Mouse (Mus musculus): ENCODE measurements around the gene Rab27a. TPM values are rescaled to one million over a fixed set of nuclear protein-coding genes. Genes with fewer than 3 reads are reported as not detected.
A peak's percentile ranks its signal among the peaks of the same experiment; 100 is the strongest.
"Not testable (repeated sequence)": the region's sequence is repeated elsewhere in the genome, so short reads cannot be mapped to it uniquely, and the experiment has no call there.

Rab27a gene
- total and polyA plus RNA-seq, 2 experiments from 2014 or later, result 2.7 to 6.4 TPM

DNA sequence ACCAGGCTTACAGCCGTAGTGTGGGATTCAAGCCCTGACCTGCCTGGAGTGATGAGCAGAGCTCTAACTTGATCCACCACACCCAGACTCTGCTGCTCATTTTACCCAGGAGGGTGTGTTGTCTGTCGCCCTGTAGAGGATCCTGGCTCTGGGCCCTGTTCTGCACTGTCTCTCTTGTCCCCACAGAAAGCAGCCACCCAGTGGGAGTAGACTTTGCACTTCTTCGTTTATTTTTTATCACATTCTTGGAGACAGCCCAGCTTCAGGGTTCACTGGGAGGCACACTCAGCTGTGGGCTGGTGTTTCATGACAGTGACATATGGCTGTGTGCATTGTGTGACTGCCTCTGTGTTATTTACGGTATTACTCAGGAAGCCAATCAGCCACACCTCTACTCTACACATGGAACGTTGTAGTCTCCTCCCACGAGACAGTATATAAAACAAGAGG lies 23.6 kb downstream of the Rab27a start:
- H3K27ac ChIP-seq (ENCODE audit: low read depth, low read length), result no peak overlapping the region
- WGBS, result 70% methylated on average over 6 of the region's 6 CpGs
- no peaks in the 10 kb centered on the region for H3K36me3 ChIP-seq (ENCODE audit: insufficient read depth, low read length)
- H3K9me3 ChIP-seq (ENCODE audit: low read length), result no peaks in the 10 kb centered on the region
- peaks cover 9% of the 10 kb centered on the region; the same call in 1 of the 2 replicates for H3K4me1 ChIP-seq (ENCODE audit: insufficient read depth, low read length)
- H3K4me2 ChIP-seq (ENCODE audit: low read depth, low read length, poor library complexity, severe bottlenecking), result no peak overlapping the region
- H3K27me3 ChIP-seq (ENCODE audit: insufficient read depth, low read length), result no peaks in the 10 kb centered on the region
- no peak for DNase-seq (ENCODE audit: low spot score)
- no peak; the same call in 1 of the 2 replicates for ATAC-seq (ENCODE audit: low FRiP score)
- no peak overlapping the region for H3K4me3 ChIP-seq (ENCODE audit: low read depth, low read length)
- TF ChIP-seq CTCF (IDR thresholded peaks at IDR 0.05), result no peak
- H3K9ac ChIP-seq (replicated peaks; ENCODE audit: low read length, poor library complexity, severe bottlenecking), result no peak overlapping the region

DNA sequence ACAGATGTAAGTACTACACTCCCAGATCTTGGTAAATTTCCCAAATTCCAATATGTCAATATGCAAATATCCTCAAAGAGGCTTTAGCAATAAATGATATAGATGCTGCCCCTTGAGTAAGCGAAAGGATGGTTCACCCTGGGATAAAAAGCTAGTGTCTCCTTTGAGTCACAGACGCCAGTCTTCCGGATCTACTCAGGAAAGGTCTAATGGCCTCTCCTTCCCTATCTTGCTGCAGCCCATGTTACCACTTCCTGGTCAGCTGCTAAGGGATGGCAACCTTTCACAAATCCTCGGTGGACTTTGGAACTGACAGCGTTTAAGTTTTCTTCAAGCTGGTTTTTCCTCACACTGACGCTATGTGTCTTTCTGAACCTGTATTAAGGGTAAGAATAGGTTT lies 24.0 kb downstream of the Rab27a start:
- 92% methylated on average over 6 of the region's 6 CpGs for WGBS
- Histone ChIP-seq H3K4me2 (ENCODE audit: low read depth, low read length, poor library complexity, severe bottlenecking) (no peak overlapping the region), H3K27me3 (ENCODE audit: insufficient read depth, low read length) (no peaks in the 10 kb centered on the region), H3K4me1 (ENCODE audit: insufficient read depth, low read length) (peaks cover 9% of the 10 kb centered on the region; the same call in 1 of the 2 replicates), H3K27ac (ENCODE audit: low read depth, low read length) (no peak overlapping the region), H3K36me3 (ENCODE audit: insufficient read depth, low read length) (no peaks in the 10 kb centered on the region), H3K4me3 (ENCODE audit: low read depth, low read length) (no peak overlapping the region), H3K9me3 (ENCODE audit: low read length) (no peaks in the 10 kb centered on the region), H3K9ac (replicated peaks; ENCODE audit: low read length, poor library complexity, severe bottlenecking) (no peak overlapping the region)
- ATAC-seq (ENCODE audit: low FRiP score), result no peak
- DNase-seq (ENCODE audit: low spot score), result no peak
- TF ChIP-seq CTCF (IDR thresholded peaks at IDR 0.05), result no peak

DNA sequence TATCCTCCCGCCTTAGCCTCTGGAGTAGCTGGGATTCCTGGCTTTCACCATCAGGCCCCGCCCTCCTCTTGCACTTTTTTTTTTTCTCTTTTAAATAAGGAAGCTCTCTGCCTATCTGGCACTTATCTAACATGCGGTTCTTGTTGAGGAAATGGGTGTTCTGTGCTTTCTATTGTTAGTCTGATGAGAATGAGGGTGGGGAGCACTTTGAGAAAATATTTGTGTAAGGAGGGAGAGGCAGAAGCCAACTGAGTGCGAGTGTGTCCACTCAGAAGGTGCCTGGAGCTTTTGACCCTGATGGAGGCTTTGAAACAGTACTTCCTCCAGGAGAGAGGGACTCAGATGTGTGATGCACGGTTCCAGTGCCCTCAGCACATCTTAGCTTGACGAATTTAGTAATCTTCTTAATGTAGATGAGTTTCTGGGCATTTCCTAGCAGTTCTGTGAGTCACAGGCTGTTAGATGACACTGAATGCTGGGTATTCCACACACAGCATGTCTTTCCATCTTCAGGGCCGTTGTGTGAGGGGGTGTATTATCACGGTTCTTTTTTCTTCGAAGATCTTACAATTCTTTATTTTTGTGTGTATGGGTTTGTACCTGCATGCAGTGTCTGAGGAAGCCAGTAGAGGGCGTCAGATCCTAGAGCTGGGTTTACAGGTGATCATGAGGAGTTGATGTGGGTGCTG lies 26.5 kb downstream of the Rab27a start:
- peaks cover 9% of the 10 kb centered on the region; the same call in 1 of the 2 replicates for H3K4me1 ChIP-seq (ENCODE audit: insufficient read depth, low read length)
- no peak overlapping the region for H3K9ac ChIP-seq (replicated peaks; ENCODE audit: low read length, poor library complexity, severe bottlenecking)
- no peak for DNase-seq (ENCODE audit: low spot score)
- no peak overlapping the region for H3K27ac ChIP-seq (ENCODE audit: low read depth, low read length)
- H3K36me3 ChIP-seq (ENCODE audit: insufficient read depth, low read length), result no peaks in the 10 kb centered on the region
- no peaks in the 10 kb centered on the region for H3K27me3 ChIP-seq (ENCODE audit: insufficient read depth, low read length)
- H3K4me3 ChIP-seq (ENCODE audit: low read depth, low read length), result no peak overlapping the region
- 76% methylated on average over 10 of the region's 10 CpGs for whole genome bisulfite sequencing
- TF ChIP-seq CTCF (IDR thresholded peaks at IDR 0.05), result peak; percentile 26; the same call in 1 of the 2 replicates
- H3K4me2 ChIP-seq (ENCODE audit: low read depth, low read length, poor library complexity, severe bottlenecking), result no peak overlapping the region
- ATAC-seq (ENCODE audit: low FRiP score), result no peak
- H3K9me3 ChIP-seq (ENCODE audit: low read length), result no peaks in the 10 kb centered on the region

DNA sequence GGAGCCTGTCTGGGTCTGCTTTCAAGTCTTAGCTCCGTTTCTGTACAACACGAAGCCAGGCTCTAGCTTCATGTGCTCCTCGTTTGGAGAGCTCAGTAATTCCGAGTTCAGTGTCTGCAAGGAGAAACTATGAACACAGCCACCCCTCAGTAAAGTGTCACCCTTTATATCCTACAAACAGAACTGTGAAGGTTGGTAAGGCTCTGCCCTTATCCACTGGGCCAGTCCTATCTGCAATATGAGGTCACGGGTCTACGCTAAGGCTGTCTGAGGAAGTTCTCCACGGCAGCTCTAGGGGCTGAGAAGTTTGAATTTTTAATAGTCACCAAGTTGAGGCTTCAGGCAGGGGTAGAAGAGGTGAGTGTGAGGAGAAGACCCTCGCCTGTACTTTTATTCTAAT lies 27.8 kb downstream of the Rab27a start:
- whole genome bisulfite sequencing, result 83% methylated on average over 8 of the region's 8 CpGs

DNA sequence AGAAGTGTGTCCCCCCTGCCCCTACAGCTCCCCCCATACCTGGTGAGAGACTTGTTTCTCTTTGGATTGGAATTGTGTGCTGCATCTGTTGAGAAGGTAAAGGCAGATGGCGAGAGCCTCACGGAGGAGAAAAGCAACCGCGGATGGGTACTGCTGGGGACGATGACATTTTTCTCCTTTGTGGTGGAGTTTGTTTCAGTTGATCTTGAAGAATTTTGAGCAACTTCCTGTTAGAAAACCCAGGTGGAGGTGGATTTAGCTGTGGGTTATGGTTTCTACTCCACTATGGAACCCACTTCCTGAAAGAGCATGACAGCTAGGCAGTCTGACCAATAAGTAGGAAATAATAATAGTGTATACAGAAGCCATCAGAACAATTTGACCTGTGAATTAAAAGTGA lies 28.5 kb downstream of the Rab27a start:
- ATAC-seq (ENCODE audit: low FRiP score), result no peak
- 93% methylated on average over 5 of the region's 5 CpGs for WGBS

More for the DNA sequence above, 27.8 kb downstream of the Rab27a start:
- no peaks in the 10 kb centered on the region for H3K9me3 ChIP-seq (ENCODE audit: low read length)
- no peak overlapping the region for H3K4me2 ChIP-seq (ENCODE audit: low read depth, low read length, poor library complexity, severe bottlenecking)
- H3K36me3 ChIP-seq (ENCODE audit: insufficient read depth, low read length), result peaks cover 4% of the 10 kb centered on the region; the same call in 1 of the 2 replicates
- H3K4me1 ChIP-seq (ENCODE audit: insufficient read depth, low read length), result peaks cover 4% of the 10 kb centered on the region; the same call in 1 of the 2 replicates
- no peak for DNase-seq (ENCODE audit: low spot score)
- no peak for ATAC-seq (ENCODE audit: low FRiP score)
- no peaks in the 10 kb centered on the region for H3K27me3 ChIP-seq (ENCODE audit: insufficient read depth, low read length)
- no peak overlapping the region for H3K4me3 ChIP-seq (ENCODE audit: low read depth, low read length)
- no peak for TF ChIP-seq CTCF (IDR thresholded peaks at IDR 0.05)
- no peak overlapping the region for H3K9ac ChIP-seq (replicated peaks; ENCODE audit: low read length, poor library complexity, severe bottlenecking)
- H3K27ac ChIP-seq (ENCODE audit: low read depth, low read length), result no peak overlapping the region

DNA sequence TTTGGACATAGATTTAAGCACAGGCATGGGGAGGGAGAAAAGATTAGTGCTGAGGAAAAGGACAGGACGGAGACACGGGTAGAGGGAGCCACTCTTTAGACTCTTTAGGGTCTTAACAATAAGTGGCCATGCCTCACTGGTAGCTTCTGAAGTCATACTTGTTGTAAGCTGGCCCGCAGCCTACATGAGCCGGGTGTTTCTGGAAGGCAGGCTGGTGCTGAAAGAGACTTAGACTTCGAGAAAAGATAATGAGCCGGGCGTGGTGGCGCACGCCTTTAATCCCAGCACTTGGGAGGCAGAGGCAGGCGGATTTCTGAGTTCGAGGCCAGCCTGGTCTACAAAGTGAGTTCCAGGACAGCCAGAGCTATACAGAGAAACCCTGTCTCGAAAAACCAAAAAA lies 34.7 kb downstream of the Rab27a start:
- not testable (repeated sequence) for H3K27me3 ChIP-seq (ENCODE audit: insufficient read depth, low read length); ATAC-seq (ENCODE audit: low FRiP score); H3K9ac ChIP-seq (replicated peaks; ENCODE audit: low read length, poor library complexity, severe bottlenecking); H3K4me1 ChIP-seq (ENCODE audit: insufficient read depth, low read length); H3K4me2 ChIP-seq (ENCODE audit: low read depth, low read length, poor library complexity, severe bottlenecking); H3K9me3 ChIP-seq (ENCODE audit: low read length); H3K36me3 ChIP-seq (ENCODE audit: insufficient read depth, low read length); H3K4me3 ChIP-seq (ENCODE audit: low read depth, low read length); DNase-seq (ENCODE audit: low spot score); H3K27ac ChIP-seq (ENCODE audit: low read depth, low read length)
- WGBS, result 77% methylated on average over 9 of the region's 12 CpGs

More for the DNA sequence above, 28.5 kb downstream of the Rab27a start:
- no peak for DNase-seq (ENCODE audit: low spot score)
- no peak overlapping the region for H3K9ac ChIP-seq (replicated peaks; ENCODE audit: low read length, poor library complexity, severe bottlenecking)
- no peak overlapping the region for H3K4me2 ChIP-seq (ENCODE audit: low read depth, low read length, poor library complexity, severe bottlenecking)
- TF ChIP-seq CTCF (IDR thresholded peaks at IDR 0.05), result no peak
- H3K36me3 ChIP-seq (ENCODE audit: insufficient read depth, low read length), result peaks cover 4% of the 10 kb centered on the region; the same call in 1 of the 2 replicates
- H3K4me1 ChIP-seq (ENCODE audit: insufficient read depth, low read length), result no peaks in the 10 kb centered on the region
- H3K4me3 ChIP-seq (ENCODE audit: low read depth, low read length), result no peak overlapping the region
- no peak overlapping the region for H3K27ac ChIP-seq (ENCODE audit: low read depth, low read length)
- H3K27me3 ChIP-seq (ENCODE audit: insufficient read depth, low read length), result no peaks in the 10 kb centered on the region
- no peaks in the 10 kb centered on the region for H3K9me3 ChIP-seq (ENCODE audit: low read length)

Data from midbrain, postnatal 0 days (tissue).